Mouse (Mus musculus): ENCODE data around the gene 1700001O22Rik. TPM values are rescaled to one million over a fixed set of nuclear protein-coding genes. Genes with fewer than 3 reads are reported as not detected.

The 1700001O22Rik gene
- polyA plus RNA-seq (2015; fragmentation: Nextera tagmentation; extraction: Ambion mirVana), result 1.7 and 2.4 TPM in 2 replicates

GRCm38 (mm10) chr2:30803604-30804003 lies at the start of gene 1700001O22Rik:
TSS of gene 1700001O22Rik (minus strand) at chr2:30803661.
- Histone ChIP-seq H3K9ac (no peak within 1 kb of the TSS), H3K9me3 (no peaks in the 10 kb centered on the region), H3K27me3 (peaks cover 57% of the 10 kb centered on the region), H3K4me1 (replicated peaks) (peaks cover 29% of the 10 kb centered on the region), H3K36me3 (no peaks in the 10 kb centered on the region), H3K4me2 (no peak within 1 kb of the TSS), H3K27ac (no peak within 1 kb of the TSS), H3K4me3 (no peak within 1 kb of the TSS)
- 82% methylated on average over 3 of the region's 3 CpGs for WGBS
- ATAC-seq (ENCODE audit: low FRiP score), result no peak

- H3K9ac ChIP-seq, result no peak overlapping the region
- 41% methylated on average over 20 of the region's 20 CpGs for WGBS
Measured at GRCm38 (mm10) chr2:30852771-30853313, 49.4 kb upstream of the 1700001O22Rik start.

DNA sequence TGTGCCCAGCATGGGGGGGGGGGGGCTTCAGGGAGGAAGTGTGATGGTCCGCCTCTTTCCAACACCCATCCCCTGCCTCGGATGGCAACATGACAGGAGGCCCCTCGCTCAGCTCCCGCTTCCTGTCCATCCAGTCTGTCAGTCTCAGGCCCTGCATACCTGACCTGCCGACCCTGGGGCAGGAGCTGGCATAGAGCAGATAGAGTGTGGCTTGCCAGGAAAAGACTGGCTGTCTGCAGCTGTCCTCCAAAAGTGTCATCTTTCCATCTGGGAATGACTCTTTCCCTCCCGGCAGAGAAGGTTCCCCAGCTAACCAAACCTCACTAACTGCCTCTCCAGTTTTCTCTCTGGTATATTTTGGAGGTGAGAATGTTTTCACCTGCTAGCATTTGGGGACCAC lies 47.1 kb upstream of the 1700001O22Rik start:
- Histone ChIP-seq H3K9me3 (no peaks in the 10 kb centered on the region), H3K4me3 (no peak overlapping the region), H3K4me2 (no peak overlapping the region), H3K27ac (no peak overlapping the region), H3K9ac (no peak overlapping the region), H3K27me3 (peaks cover 19% of the 10 kb centered on the region), H3K4me1 (replicated peaks) (peaks cover 26% of the 10 kb centered on the region), H3K36me3 (no peaks in the 10 kb centered on the region)
- WGBS, result 62% methylated on average over 6 of the region's 6 CpGs
- no peak for ATAC-seq (ENCODE audit: low FRiP score)

More at GRCm38 (mm10) chr2:30852771-30853313, 49.4 kb upstream of the 1700001O22Rik start:
- H3K9me3 ChIP-seq, result no peaks in the 10 kb centered on the region
- no peaks in the 10 kb centered on the region for H3K36me3 ChIP-seq
- H3K4me3 ChIP-seq, result no peak overlapping the region
- H3K4me2 ChIP-seq, result no peak overlapping the region
- no peak for ATAC-seq (ENCODE audit: low FRiP score)
- H3K27ac ChIP-seq, result peak overlapping the region; percentile 23; the same call in 1 of the 2 replicates
- no peaks in the 10 kb centered on the region for H3K27me3 ChIP-seq
- H3K4me1 ChIP-seq (replicated peaks), result peaks cover 16% of the 10 kb centered on the region

GRCm38 (mm10) chr2:30848184-30848583 lies 44.7 kb upstream of the 1700001O22Rik start:
- Histone ChIP-seq H3K4me1 (replicated peaks) (peaks cover 31% of the 10 kb centered on the region), H3K27me3 (peaks cover 41% of the 10 kb centered on the region), H3K9me3 (no peaks in the 10 kb centered on the region), H3K9ac (no peak overlapping the region), H3K4me3 (no peak overlapping the region), H3K36me3 (no peaks in the 10 kb centered on the region), H3K27ac (no peak overlapping the region), H3K4me2 (no peak overlapping the region)
- 58% methylated on average over 8 of the region's 8 CpGs for WGBS
- ATAC-seq (ENCODE audit: low FRiP score), result no peak

GRCm38 (mm10) chr2:30846723-30847122 lies 43.3 kb upstream of the 1700001O22Rik start:
- no peak for ATAC-seq (ENCODE audit: low FRiP score)
- peaks cover 50% of the 10 kb centered on the region for H3K27me3 ChIP-seq
- WGBS, result 27% methylated on average over 6 of the region's 6 CpGs
- no peaks in the 10 kb centered on the region for H3K36me3 ChIP-seq
- peak overlapping the region; percentile 17; the same call in 1 of the 2 replicates for H3K4me2 ChIP-seq
- H3K9ac ChIP-seq, result no peak overlapping the region
- no peaks in the 10 kb centered on the region for H3K9me3 ChIP-seq
- peaks cover 18% of the 10 kb centered on the region for H3K4me1 ChIP-seq (replicated peaks)
- no peak overlapping the region for H3K4me3 ChIP-seq
- H3K27ac ChIP-seq, result no peak overlapping the region

DNA sequence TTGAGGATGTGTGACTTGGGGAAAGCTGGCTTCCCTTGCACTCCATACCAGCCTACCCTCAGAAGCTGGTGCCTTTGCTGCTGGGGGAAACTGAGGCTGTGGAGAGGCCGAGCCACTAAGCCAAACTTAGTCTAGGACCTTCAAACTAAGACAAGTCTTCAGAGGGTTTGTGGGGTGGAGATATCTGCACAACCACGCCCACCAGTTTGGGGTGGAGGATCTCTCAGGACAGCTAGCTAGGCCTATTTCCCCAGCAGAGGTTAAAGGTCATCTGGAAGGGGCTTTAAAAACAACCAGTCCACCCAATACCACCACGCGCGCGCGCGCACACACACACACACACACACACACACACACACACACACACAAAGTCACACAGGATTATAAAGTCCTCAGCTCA lies 42.8 kb upstream of the 1700001O22Rik start:
- Histone ChIP-seq H3K4me1 (replicated peaks) (peaks cover 18% of the 10 kb centered on the region), H3K4me2 (peak overlapping the region; percentile 80), H3K4me3 (no peak overlapping the region; the same call in 1 of the 2 replicates), H3K9me3 (no peaks in the 10 kb centered on the region), H3K27ac (no peak overlapping the region), H3K36me3 (no peaks in the 10 kb centered on the region), H3K9ac (no peak overlapping the region), H3K27me3 (peaks cover 54% of the 10 kb centered on the region)
- ATAC-seq (ENCODE audit: low FRiP score), result no peak
- 87% methylated on average over 8 of the region's 8 CpGs for WGBS

- ATAC-seq (ENCODE audit: low FRiP score), result no peak
Measured at GRCm38 (mm10) chr2:30845152-30846070, 42.0 kb upstream of the 1700001O22Rik start.

DNA sequence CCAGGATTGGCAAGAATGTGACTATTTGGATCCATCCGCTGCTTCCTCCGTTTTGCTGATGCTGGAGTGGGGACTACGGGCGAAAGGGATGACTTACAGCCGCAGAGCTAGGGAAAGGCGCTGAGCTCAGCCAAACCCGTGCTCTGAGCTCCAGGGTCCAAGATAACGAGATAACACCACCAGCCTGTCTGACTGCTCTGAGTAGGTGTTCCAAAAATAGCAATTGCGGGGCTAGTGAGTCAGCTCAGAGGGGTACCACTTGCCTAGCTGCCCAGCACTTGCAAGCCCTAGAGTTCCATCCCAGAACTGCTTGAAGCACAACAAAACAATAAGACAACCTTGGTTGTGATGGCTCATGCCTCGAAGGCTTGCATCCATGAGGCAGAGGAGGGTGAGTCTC lies 39.2 kb upstream of the 1700001O22Rik start:
- Histone ChIP-seq H3K4me3 (no peak overlapping the region), H3K4me1 (replicated peaks) (peaks cover 16% of the 10 kb centered on the region), H3K9me3 (no peaks in the 10 kb centered on the region), H3K27ac (no peak overlapping the region), H3K4me2 (no peak overlapping the region), H3K27me3 (peaks cover 54% of the 10 kb centered on the region), H3K36me3 (no peaks in the 10 kb centered on the region), H3K9ac (peak overlapping the region; percentile 13; the same call in 1 of the 2 replicates)
- 64% methylated on average over 10 of the region's 10 CpGs for WGBS
- no peak for ATAC-seq (ENCODE audit: low FRiP score)

More at GRCm38 (mm10) chr2:30845152-30846070, 42.0 kb upstream of the 1700001O22Rik start:
- peaks cover 54% of the 10 kb centered on the region for H3K27me3 ChIP-seq
- no peaks in the 10 kb centered on the region for H3K9me3 ChIP-seq
- peak overlapping the region; percentile 69 for H3K9ac ChIP-seq
- no peaks in the 10 kb centered on the region for H3K36me3 ChIP-seq
- peak overlapping the region; percentile 47 for H3K4me3 ChIP-seq
- under 1% methylated on average over 75 of the region's 80 CpGs for WGBS
- no peak overlapping the region for H3K27ac ChIP-seq
- H3K4me1 ChIP-seq (replicated peaks), result peaks cover 16% of the 10 kb centered on the region
- H3K4me2 ChIP-seq, result peak overlapping the region; percentile 80

GRCm38 (mm10) chr2:30836238-30836990 lies 33.0 kb upstream of the 1700001O22Rik start:
- H3K4me3 ChIP-seq, result no peak overlapping the region
- H3K4me1 ChIP-seq (replicated peaks), result peaks cover 26% of the 10 kb centered on the region
- H3K27ac ChIP-seq, result no peak overlapping the region
- 0 out of 2 replicates have a peak overlapping the region, but pooled peaks have one; percentile 13 for H3K9ac ChIP-seq
- H3K27me3 ChIP-seq, result 0 out of 2 replicates have a peak, but pooled peaks cover under 1% of the 10 kb centered on the region
- H3K4me2 ChIP-seq, result peak overlapping the region; percentile 10; the same call in 1 of the 2 replicates
- no peaks in the 10 kb centered on the region for H3K9me3 ChIP-seq
- 10% methylated on average over 21 of the region's 21 CpGs for WGBS
- ATAC-seq (ENCODE audit: low FRiP score), result no peak
- H3K36me3 ChIP-seq, result no peaks in the 10 kb centered on the region

- Histone ChIP-seq H3K9ac (no peak within 1 kb of the TSS; the same call in 1 of the 2 replicates), H3K27ac (0 out of 2 replicates have a peak within 1 kb of the TSS, but pooled peaks have one; percentile 52), H3K36me3 (no peaks in the 10 kb centered on the region), H3K9me3 (no peaks in the 10 kb centered on the region), H3K4me2 (no peak within 1 kb of the TSS), H3K4me3 (no peak within 1 kb of the TSS), H3K27me3 (no peaks in the 10 kb centered on the region), H3K4me1 (replicated peaks) (peaks cover 26% of the 10 kb centered on the region)
- ATAC-seq (ENCODE audit: low FRiP score), result no peak
- WGBS, result 70% methylated on average over 7 of the region's 10 CpGs
Measured at GRCm38 (mm10) chr2:30834373-30835022, 31.0 kb upstream of the 1700001O22Rik start, which contains the start of gene Prrx2. TSS of gene Prrx2 (plus strand) at chr2:30834972.

DNA sequence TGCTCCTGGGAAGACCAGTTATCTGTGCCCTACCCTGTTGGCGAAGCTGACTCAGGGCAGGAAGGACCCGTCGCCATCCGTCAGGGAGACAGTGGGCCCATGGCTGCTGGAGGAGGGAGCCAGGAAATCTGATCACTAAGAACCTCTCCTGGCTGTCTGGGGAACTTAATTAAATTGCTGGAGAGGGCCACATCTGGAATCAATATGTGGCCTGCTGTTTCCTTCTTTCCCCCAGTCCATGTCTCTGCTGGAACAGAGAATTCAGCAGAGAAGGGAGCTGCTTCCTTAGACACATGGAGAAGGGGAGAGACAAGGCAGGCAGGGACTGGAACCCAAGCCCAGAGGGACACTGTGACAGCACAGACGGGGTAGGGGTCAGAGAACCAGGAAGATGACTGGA lies 30.2 kb upstream of the 1700001O22Rik start:
- no peak overlapping the region for H3K4me3 ChIP-seq
- H3K9me3 ChIP-seq, result no peaks in the 10 kb centered on the region
- H3K27ac ChIP-seq, result peak overlapping the region; percentile 53
- H3K27me3 ChIP-seq, result no peaks in the 10 kb centered on the region
- WGBS, result 40% methylated on average over 5 of the region's 5 CpGs
- H3K9ac ChIP-seq, result no peak overlapping the region; the same call in 1 of the 2 replicates
- no peak overlapping the region for H3K4me2 ChIP-seq
- ATAC-seq (ENCODE audit: low FRiP score), result no peak
- no peaks in the 10 kb centered on the region for H3K36me3 ChIP-seq
- H3K4me1 ChIP-seq (replicated peaks), result peaks cover 26% of the 10 kb centered on the region

Data from hindbrain, embryonic 13.5 days (tissue).